Mouse (Mus musculus): ENCODE results near the gene F12. TPM values are rescaled to one million over a fixed set of nuclear protein-coding genes. Genes with fewer than 3 reads are reported as not detected.

The F12 gene
- polyA plus RNA-seq, 1 experiment = 0.39 TPM

DNA sequence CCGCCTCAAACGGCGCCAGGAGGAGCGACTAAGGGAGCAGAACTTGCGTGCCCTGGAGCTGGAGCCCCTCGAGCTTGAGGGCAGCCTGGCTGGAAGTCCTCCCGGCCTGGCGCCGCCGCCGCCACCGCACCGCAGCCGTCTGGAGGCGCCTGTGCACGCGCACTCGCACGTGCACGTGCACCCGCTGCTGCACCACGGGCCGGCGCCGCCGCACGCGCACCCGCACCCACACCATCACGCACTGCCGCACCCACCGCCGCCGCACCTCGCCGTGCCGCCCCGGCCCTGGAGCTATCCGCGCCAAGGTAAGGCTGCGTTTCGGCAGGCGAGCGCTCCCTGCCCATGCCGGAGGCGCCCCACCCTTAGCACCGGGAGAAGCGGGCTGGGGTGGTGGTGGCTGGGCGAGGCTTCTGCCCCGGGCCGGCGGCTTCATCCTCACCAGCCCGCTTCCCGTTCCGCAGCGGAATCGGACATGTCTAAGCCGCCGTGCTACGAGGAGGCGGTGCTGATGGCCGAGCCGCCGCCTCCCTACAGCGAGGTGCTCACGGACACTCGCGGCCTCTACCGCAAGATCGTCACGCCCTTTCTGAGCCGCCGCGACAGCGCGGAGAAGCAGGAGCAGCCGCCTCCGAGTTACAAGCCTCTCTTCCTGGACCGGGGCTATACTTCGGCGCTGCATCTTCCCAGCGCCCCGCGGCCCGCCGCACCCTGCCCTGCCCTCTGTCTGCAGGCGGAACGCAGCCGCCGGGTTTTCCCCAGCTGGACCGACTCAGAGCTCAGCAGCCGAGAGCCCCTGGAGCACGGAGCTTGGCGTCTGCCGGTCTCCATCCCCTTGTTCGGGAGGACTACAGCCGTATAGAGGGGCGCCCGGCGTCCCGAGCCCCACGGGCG, 45.8 kb upstream of the F12 start:
- peak; percentile 52 for DNase-seq
- H3K4me3 ChIP-seq (ENCODE audit: control insufficient read depth, insufficient read depth, low read length) = peak overlapping the region; percentile 44
- H3K4me1 ChIP-seq (replicated peaks; ENCODE audit: control insufficient read depth, insufficient read depth, low read length) = peaks cover 19% of the 10 kb centered on the region
- no peak for TF ChIP-seq POLR2A (IDR thresholded peaks at IDR 0.05; ENCODE audit: control insufficient read depth, extremely low read depth, insufficient read depth, low read length, poor library complexity)
- TF ChIP-seq CTCF (IDR thresholded peaks at IDR 0.05; ENCODE audit: borderline replicate concordance, control insufficient read depth, extremely low read depth, insufficient read depth, low read length, poor library complexity) = no peak
- H3K27me3 ChIP-seq (ENCODE audit: control insufficient read depth, insufficient read depth, low read length) = peaks cover 10% of the 10 kb centered on the region; the same call in 1 of the 2 replicates
- WGBS = 1% methylated on average over 92 of the region's 103 CpGs
- no peaks in the 10 kb centered on the region for H3K36me3 ChIP-seq (ENCODE audit: control insufficient read depth, insufficient read depth, low read length)
- H3K27ac ChIP-seq (ENCODE audit: control insufficient read depth, insufficient read depth, low read length) = no peak overlapping the region

DNA sequence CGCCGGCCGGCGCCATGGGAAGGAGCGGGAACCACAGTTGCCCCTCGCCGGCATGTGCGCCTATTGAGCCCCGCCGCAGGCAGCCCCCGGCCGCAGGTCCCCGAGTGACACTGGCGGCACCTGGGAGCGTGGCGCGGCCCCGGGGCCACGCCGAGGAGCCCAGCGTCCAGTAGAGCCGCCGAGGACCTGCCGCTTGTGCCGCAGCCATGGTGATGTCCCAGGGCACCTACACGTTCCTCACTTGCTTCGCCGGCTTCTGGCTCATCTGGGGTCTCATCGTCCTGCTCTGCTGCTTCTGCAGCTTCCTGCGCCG, 45.2 kb upstream of the F12 start:
- H3K27ac ChIP-seq (ENCODE audit: control insufficient read depth, insufficient read depth, low read length) = no peak overlapping the region
- peaks cover 10% of the 10 kb centered on the region; the same call in 1 of the 2 replicates for H3K27me3 ChIP-seq (ENCODE audit: control insufficient read depth, insufficient read depth, low read length)
- under 1% methylated on average over 31 of the region's 31 CpGs for WGBS
- peaks cover 19% of the 10 kb centered on the region for H3K4me1 ChIP-seq (replicated peaks; ENCODE audit: control insufficient read depth, insufficient read depth, low read length)
- no peaks in the 10 kb centered on the region for H3K36me3 ChIP-seq (ENCODE audit: control insufficient read depth, insufficient read depth, low read length)
- no peak for DNase-seq
- TF ChIP-seq CTCF (IDR thresholded peaks at IDR 0.05; ENCODE audit: borderline replicate concordance, control insufficient read depth, extremely low read depth, insufficient read depth, low read length, poor library complexity) (no peak), POLR2A (IDR thresholded peaks at IDR 0.05; ENCODE audit: control insufficient read depth, extremely low read depth, insufficient read depth, low read length, poor library complexity) (no peak)
- H3K4me3 ChIP-seq (ENCODE audit: control insufficient read depth, insufficient read depth, low read length) = peak overlapping the region; percentile 44

DNA sequence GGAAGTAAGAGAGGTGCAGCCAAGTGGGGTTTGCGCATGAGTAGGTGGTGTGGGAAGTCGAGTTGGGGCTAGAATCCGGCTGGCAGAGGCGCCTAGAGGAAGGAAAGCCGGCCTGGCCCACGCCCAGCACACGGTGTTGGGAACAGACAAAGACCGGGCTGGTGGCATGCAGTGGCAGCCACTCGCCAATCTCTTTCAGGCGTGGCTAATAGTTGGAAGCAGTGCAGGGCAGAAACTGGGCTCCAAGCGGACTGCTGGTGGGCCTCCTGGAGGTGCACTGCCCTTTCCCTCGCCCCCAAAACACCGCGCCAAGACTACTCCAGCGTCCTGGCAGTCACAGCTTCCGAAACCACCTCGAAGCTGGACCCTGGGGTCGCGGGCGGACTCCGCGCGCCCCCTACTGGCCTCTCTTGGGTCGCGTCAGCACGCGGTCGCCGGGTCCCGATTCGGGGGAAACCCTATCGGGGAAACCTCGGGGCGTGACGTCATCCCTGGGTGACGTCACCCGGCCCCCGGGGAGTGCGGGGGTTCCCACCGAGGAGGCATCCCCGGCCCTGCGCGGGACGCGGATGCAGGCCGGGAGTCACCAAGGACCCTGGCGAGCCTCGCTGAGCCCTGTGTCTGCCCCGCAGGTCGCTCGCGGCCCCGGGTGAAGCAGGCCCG, 44.7 kb upstream of the F12 start:
- DNase-seq = peak; percentile 82
- Histone ChIP-seq H3K36me3 (ENCODE audit: control insufficient read depth, insufficient read depth, low read length) (no peaks in the 10 kb centered on the region), H3K27me3 (ENCODE audit: control insufficient read depth, insufficient read depth, low read length) (peaks cover 10% of the 10 kb centered on the region; the same call in 1 of the 2 replicates), H3K4me1 (replicated peaks; ENCODE audit: control insufficient read depth, insufficient read depth, low read length) (peaks cover 19% of the 10 kb centered on the region), H3K27ac (ENCODE audit: control insufficient read depth, insufficient read depth, low read length) (no peak overlapping the region), H3K4me3 (ENCODE audit: control insufficient read depth, insufficient read depth, low read length) (peak overlapping the region; percentile 44)
- peak; percentile 99 for TF ChIP-seq CTCF (IDR thresholded peaks at IDR 0.05; ENCODE audit: borderline replicate concordance, control insufficient read depth, extremely low read depth, insufficient read depth, low read length, poor library complexity)
- no peak for TF ChIP-seq POLR2A (IDR thresholded peaks at IDR 0.05; ENCODE audit: control insufficient read depth, extremely low read depth, insufficient read depth, low read length, poor library complexity)
- under 1% methylated on average over 54 of the region's 54 CpGs for WGBS

- peaks cover 19% of the 10 kb centered on the region for H3K4me1 ChIP-seq (replicated peaks; ENCODE audit: control insufficient read depth, insufficient read depth, low read length)
- H3K27ac ChIP-seq (ENCODE audit: control insufficient read depth, insufficient read depth, low read length) = no peak overlapping the region
- no peak for DNase-seq
- H3K4me3 ChIP-seq (ENCODE audit: control insufficient read depth, insufficient read depth, low read length) = no peak overlapping the region
- 74% methylated on average over 9 of the region's 9 CpGs for WGBS
- H3K36me3 ChIP-seq (ENCODE audit: control insufficient read depth, insufficient read depth, low read length) = no peaks in the 10 kb centered on the region
- H3K27me3 ChIP-seq (ENCODE audit: control insufficient read depth, insufficient read depth, low read length) = peaks cover 10% of the 10 kb centered on the region; the same call in 1 of the 2 replicates
- TF ChIP-seq POLR2A (IDR thresholded peaks at IDR 0.05; ENCODE audit: control insufficient read depth, extremely low read depth, insufficient read depth, low read length, poor library complexity) (no peak), CTCF (IDR thresholded peaks at IDR 0.05; ENCODE audit: borderline replicate concordance, control insufficient read depth, extremely low read depth, insufficient read depth, low read length, poor library complexity) (no peak)
These were observed 43.8 kb upstream of the F12 start for GRCm38 (mm10) chr13:55470372-55470771.

DNA sequence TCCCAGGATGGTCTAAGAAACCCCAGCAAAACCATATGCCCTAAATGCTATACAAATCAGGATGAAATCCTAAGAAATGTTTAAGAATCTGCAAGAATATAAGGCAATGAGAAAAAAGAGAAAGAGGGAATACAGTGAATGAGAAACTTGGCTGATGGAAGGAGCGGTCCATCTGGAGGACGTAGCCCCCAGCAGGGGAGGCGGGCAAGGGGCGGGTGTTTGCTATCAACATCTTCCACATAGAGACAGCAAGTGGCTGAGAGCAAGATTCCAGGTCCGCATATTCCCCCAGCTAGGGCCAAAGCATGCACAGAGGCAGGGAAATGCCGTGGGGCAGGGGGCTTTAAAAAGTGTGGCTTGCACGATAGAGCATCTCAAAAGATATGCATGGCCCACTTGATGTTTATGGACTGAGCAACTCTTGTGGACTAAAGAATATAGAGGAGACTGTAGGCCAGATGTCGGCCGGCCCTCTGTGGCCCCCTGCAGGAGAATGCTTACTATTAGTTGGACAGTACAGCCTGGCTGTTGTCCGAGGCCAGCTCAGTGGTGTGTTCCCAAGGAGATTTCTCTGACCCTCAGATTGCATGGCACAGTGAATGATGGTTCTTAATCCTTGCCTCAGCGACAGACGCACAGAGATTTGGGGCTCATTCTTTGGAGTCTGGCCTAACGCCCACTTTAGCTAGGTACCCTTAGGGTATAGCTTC, 42.4 kb upstream of the F12 start:
- DNase-seq = no peak
- TF ChIP-seq POLR2A (IDR thresholded peaks at IDR 0.05; ENCODE audit: control insufficient read depth, extremely low read depth, insufficient read depth, low read length, poor library complexity) = no peak
- no peak for TF ChIP-seq CTCF (IDR thresholded peaks at IDR 0.05; ENCODE audit: borderline replicate concordance, control insufficient read depth, extremely low read depth, insufficient read depth, low read length, poor library complexity)
- H3K4me1 ChIP-seq (replicated peaks; ENCODE audit: control insufficient read depth, insufficient read depth, low read length) = peaks cover 30% of the 10 kb centered on the region
- H3K27me3 ChIP-seq (ENCODE audit: control insufficient read depth, insufficient read depth, low read length) = peaks cover 10% of the 10 kb centered on the region; the same call in 1 of the 2 replicates
- no peak overlapping the region for H3K27ac ChIP-seq (ENCODE audit: control insufficient read depth, insufficient read depth, low read length)
- H3K36me3 ChIP-seq (ENCODE audit: control insufficient read depth, insufficient read depth, low read length) = no peaks in the 10 kb centered on the region
- WGBS = 59% methylated on average over 13 of the region's 13 CpGs
- no peak overlapping the region for H3K4me3 ChIP-seq (ENCODE audit: control insufficient read depth, insufficient read depth, low read length)

- TF ChIP-seq POLR2A (IDR thresholded peaks at IDR 0.05; ENCODE audit: control insufficient read depth, extremely low read depth, insufficient read depth, low read length, poor library complexity) (no peak), CTCF (IDR thresholded peaks at IDR 0.05; ENCODE audit: borderline replicate concordance, control insufficient read depth, extremely low read depth, insufficient read depth, low read length, poor library complexity) (no peak)
- WGBS = 47% methylated on average over 5 of the region's 5 CpGs
- H3K27ac ChIP-seq (ENCODE audit: control insufficient read depth, insufficient read depth, low read length) = no peak overlapping the region
- H3K4me3 ChIP-seq (ENCODE audit: control insufficient read depth, insufficient read depth, low read length) = no peak overlapping the region
- peaks cover 26% of the 10 kb centered on the region for H3K4me1 ChIP-seq (replicated peaks; ENCODE audit: control insufficient read depth, insufficient read depth, low read length)
- DNase-seq = no peak
- no peaks in the 10 kb centered on the region for H3K27me3 ChIP-seq (ENCODE audit: control insufficient read depth, insufficient read depth, low read length)
- 0 out of 2 replicates have a peak, but pooled peaks cover 8% of the 10 kb centered on the region for H3K36me3 ChIP-seq (ENCODE audit: control insufficient read depth, insufficient read depth, low read length)
These were observed 39.3 kb upstream of the F12 start for GRCm38 (mm10) chr13:55465830-55466440.
